ENCODE assay signal across 19 mouse cellular contexts in genomic region chr9:120926939-120927606, GRCm38 (mm10). TPM values are rescaled to one million over a fixed set of nuclear protein-coding genes. Genes with fewer than 3 reads are reported as not detected.
DNase-seq lines count a peak whose midpoint lies in the region; ATAC-seq and TF ChIP-seq lines count a peak whose summit lies in the region.
"Had no signal": no experiment of that assay in that cellular context is flagged by ENCODE, and none has a peak within 500 bp of the region (broad histone marks: within the 10 kb centered on the region; RNA-seq: fewer than 3 reads in every experiment).

No protein-coding gene starts in this region.

- H3K36me3 ChIP-seq in kidney, embryonic 16.5 days (ENCODE audit: insufficient read depth, low read length), result no peaks in the 10 kb centered on the region
- H3K36me3 ChIP-seq in C2C12 (ENCODE audit: control insufficient read depth, insufficient read depth), result no peaks in the 10 kb centered on the region
- no peaks in the 10 kb centered on the region for H3K36me3 ChIP-seq in liver, embryonic 13.5 days
- H3K36me3 ChIP-seq: heart, embryonic 15.5 days; hindbrain, embryonic 12.5 days; limb, embryonic 15.5 days; neural tube, embryonic 13.5 days had no signal

- no peaks in the 10 kb centered on the region for H3K79me3 ChIP-seq in C2C12 (ENCODE audit: low read depth)

- no peaks in the 10 kb centered on the region for H3K27me3 ChIP-seq in kidney, embryonic 16.5 days (ENCODE audit: insufficient read depth, low read length)
- H3K27me3 ChIP-seq in C2C12 (ENCODE audit: control insufficient read depth, insufficient read depth, insufficient read length), result no peaks in the 10 kb centered on the region
- H3K27me3 ChIP-seq in liver, embryonic 13.5 days, result 0 out of 2 replicates have a peak, but pooled peaks cover 6% of the 10 kb centered on the region
- H3K27me3 ChIP-seq: heart, embryonic 15.5 days; hindbrain, embryonic 12.5 days; limb, embryonic 15.5 days; neural tube, embryonic 13.5 days had no signal

- H3ac ChIP-seq in C2C12 (ENCODE audit: control insufficient read depth, insufficient read length, low read depth), result peak overlapping the region; percentile 32

- H3K4me3 ChIP-seq in kidney, embryonic 16.5 days (ENCODE audit: low read length), result no peak overlapping the region
- H3K4me3 ChIP-seq in C2C12 (ENCODE audit: insufficient read depth, poor library complexity, severe bottlenecking), result no peak overlapping the region
- no peak overlapping the region for H3K4me3 ChIP-seq in liver, embryonic 13.5 days (replicated peaks)
- H3K4me3 ChIP-seq: erythroblast, embryonic 14.5 days; heart, embryonic 15.5 days; hindbrain, embryonic 12.5 days; limb, embryonic 15.5 days; neural tube, embryonic 13.5 days had no signal

- H3K4me1 ChIP-seq in kidney, embryonic 16.5 days (ENCODE audit: insufficient read depth, low read length), result peaks cover 4% of the 10 kb centered on the region; the same call in 1 of the 2 replicates
- no peaks in the 10 kb centered on the region for H3K4me1 ChIP-seq in liver, embryonic 13.5 days (replicated peaks)
- H3K4me1 ChIP-seq: heart, embryonic 15.5 days; hindbrain, embryonic 12.5 days; limb, embryonic 15.5 days had no signal

- no peak for DNase-seq in kidney, adult 9 months
- no peak for DNase-seq in liver, embryonic 13.5 days
- peak; percentile 62 for DNase-seq in lung, postnatal 36 days
- DNase-seq in urinary bladder, postnatal 36 days (ENCODE audit: low spot score in 2 of 2), result no peak
- no peak for DNase-seq in cerebellum, adult 8-10 months
- no peak for DNase-seq in heart, adult 9 months (ENCODE audit: low spot score in 2 of 2)
- DNase-seq: adrenal gland, postnatal 36 days; cerebellum, adult 11 months; forebrain, postnatal 0 days; gastrocnemius, postnatal 14 days; right cerebral cortex, adult 18-20 months had no signal

- no peak for TF ChIP-seq CTCF in C2C12 (IDR thresholded peaks at IDR 0.05; ENCODE audit: control insufficient read depth, insufficient read depth, insufficient read length)

- H3K9ac ChIP-seq in kidney, embryonic 16.5 days (replicated peaks; ENCODE audit: low read length), result 0 out of 2 replicates have a peak overlapping the region, but pooled peaks have one; percentile 9
- no peak overlapping the region for H3K9ac ChIP-seq in liver, embryonic 13.5 days
- H3K9ac ChIP-seq: forebrain, postnatal 0 days; heart, embryonic 15.5 days; hindbrain, embryonic 12.5 days; limb, embryonic 15.5 days; neural tube, embryonic 13.5 days had no signal

- WGBS in kidney, embryonic 16.5 days, result 14% methylated on average over 9 of the region's 9 CpGs
- WGBS in liver, embryonic 13.5 days (ENCODE audit: insufficient replicate concordance), result 29% methylated on average over 9 of the region's 9 CpGs

- no peak overlapping the region for H3K27ac ChIP-seq in kidney, embryonic 16.5 days (ENCODE audit: low read length)
- H3K27ac ChIP-seq in liver, embryonic 13.5 days, result no peak overlapping the region
- H3K27ac ChIP-seq: heart, embryonic 15.5 days; hindbrain, embryonic 12.5 days; limb, embryonic 15.5 days; neural tube, embryonic 13.5 days had no signal

- no peaks in the 10 kb centered on the region for H3K79me2 ChIP-seq in C2C12 (ENCODE audit: control insufficient read depth, insufficient read depth)

- ATAC-seq in kidney, embryonic 16.5 days (ENCODE audit: low FRiP score, low TSS enrichment), result no peak
- no peak for ATAC-seq in liver, embryonic 13.5 days (ENCODE audit: low read depth)
- ATAC-seq: forebrain, postnatal 0 days; intestine, embryonic 16.5 days had no signal

- H3K9me3 ChIP-seq in kidney, embryonic 16.5 days (ENCODE audit: low read length), result no peaks in the 10 kb centered on the region
- H3K9me3 ChIP-seq in liver, embryonic 13.5 days (replicated peaks), result no peaks in the 10 kb centered on the region
- H3K9me3 ChIP-seq: heart, embryonic 15.5 days; hindbrain, embryonic 12.5 days; limb, embryonic 15.5 days; neural tube, embryonic 13.5 days had no signal

- no peak overlapping the region; the same call in 1 of the 2 replicates for H3K4me2 ChIP-seq in kidney, embryonic 16.5 days (replicated peaks; ENCODE audit: low read depth, low read length)
- H3K4me2 ChIP-seq in liver, embryonic 13.5 days, result 0 out of 2 replicates have a peak overlapping the region, but pooled peaks have one; percentile 8
- H3K4me2 ChIP-seq: heart, embryonic 15.5 days; hindbrain, embryonic 12.5 days; limb, embryonic 15.5 days; neural tube, embryonic 13.5 days had no signal

TF ChIP-seq in C2C12, 6 proteins besides CTCF, POLR2A, EP300 and RAD21:
- TF ChIP-seq CEBPB (IDR thresholded peaks at IDR 0.05; ENCODE audit: low read depth) (peak; percentile 31), MAX (IDR thresholded peaks at IDR 0.05) (no peak)

RNA-seq across cellular contexts. Expression of gene Ctnnb1, which starts 1.9 kb away (rescaled TPM):
- polyA plus RNA-seq in kidney, embryonic 16.5 days (2015; fragmentation: Nextera tagmentation; extraction: Ambion mirVana), result 639 and 663 TPM in 2 replicates
- polyA plus RNA-seq in C2C12 (2012; fragmentation: generic; extraction: Trizol), result 396 TPM
- polyA plus RNA-seq in liver, embryonic 13.5 days (2015; fragmentation: Nextera tagmentation; extraction: Ambion mirVana), result 103 and 119 TPM in 2 replicates
